Mouse (Mus musculus) CD4-positive, CD25-positive, alpha-beta regulatory T cell, adult 4 months (primary cell): ENCODE results near the gene Slc15a4. TPM values are rescaled to one million over a fixed set of nuclear protein-coding genes. Genes with fewer than 3 reads are reported as not detected.

Experiments
- ATAC-seq: one replicate; pipeline ENCODE4 v1.8.0; 2017
- polyA plus RNA-seq, 2 experiments: library from polyadenylated mRNA; unstranded; fragments of 100-300 nt; shearing (Covaris generic); gene quantifications; one replicate each; pipeline ENCODE4 v1.2.1; 2017

The Slc15a4 gene
- polyA plus RNA-seq, 2 experiments from 2014 or later: 3.3 to 3.9 TPM

DNA sequence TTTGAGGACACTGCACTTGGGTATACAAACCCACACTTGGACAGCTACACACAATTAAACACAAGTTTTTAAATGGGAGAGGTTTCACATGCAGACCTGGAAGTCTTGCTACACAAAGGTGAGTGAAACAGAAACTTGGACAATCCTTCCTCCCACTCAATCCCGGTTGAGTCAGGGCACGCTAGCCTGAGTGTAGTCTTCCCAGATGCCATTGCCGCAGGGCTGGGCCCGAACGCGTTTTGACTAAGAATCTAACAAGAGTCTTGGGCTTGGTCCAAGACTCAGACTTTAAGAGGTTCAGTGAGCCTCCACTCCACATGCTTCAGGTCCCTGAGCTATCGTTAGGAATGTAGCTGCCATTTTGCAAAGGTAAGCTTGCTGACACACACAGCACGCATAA, 12.3 kb downstream of the Slc15a4 start:
- no peak for ATAC-seq

DNA sequence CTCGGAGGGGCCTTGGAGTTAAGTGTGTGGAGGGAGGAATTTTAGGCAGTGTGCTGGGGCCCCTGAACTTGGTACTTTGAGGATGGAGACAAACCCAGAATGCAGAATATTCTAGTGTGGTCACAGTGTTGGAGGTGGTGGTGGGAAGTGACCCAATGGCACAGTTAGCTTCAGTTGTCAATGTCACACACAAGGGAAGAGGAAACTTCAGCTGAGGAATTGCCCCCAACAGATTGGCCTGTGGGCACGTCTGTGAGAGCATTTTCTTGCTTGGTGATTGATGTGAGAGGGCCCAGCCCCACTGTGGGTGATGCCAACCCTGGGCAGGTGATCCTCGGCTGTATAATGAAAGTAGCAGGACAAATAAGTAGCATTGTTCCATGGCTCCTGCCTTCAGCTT, 13.9 kb downstream of the Slc15a4 start:
- ATAC-seq: no peak

DNA sequence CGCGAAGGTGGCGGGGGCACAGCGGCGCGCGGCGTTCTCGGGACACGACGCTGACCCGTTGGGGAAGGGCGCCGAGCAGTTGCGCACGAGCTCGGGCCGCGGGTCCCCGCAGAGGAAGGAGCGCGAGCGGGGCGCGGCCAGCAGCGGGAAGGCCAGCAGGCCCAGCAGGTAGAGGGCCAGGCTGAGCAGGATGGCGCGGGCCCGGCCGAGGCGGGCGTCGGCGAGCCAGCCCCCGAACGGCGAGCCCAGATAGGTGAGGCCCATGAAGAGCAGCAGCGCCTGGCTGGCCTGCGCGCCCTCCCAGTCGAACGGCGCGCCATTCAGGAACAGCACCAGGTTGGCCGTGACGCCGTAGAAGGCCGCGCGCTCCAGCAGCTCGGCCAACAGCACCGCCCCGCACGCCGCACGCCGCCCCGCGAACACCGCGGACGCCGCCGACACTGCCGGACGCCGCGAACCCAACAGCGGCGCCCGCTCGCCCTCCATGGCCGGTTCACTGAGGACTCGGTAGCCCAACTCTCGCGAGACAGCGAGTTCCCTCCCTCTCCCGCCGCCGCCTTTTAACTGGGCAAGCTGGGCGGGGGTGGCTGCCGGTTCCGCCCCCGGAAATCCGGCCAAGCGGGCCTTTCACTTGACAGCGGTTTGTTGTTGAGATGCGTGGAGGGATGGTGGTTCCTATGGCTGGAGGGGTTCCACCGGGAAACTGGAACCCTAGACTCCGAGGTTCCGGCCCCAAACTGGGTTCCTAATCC, 15.6 kb downstream of the Slc15a4 start:
- ATAC-seq: peak; percentile 96

DNA sequence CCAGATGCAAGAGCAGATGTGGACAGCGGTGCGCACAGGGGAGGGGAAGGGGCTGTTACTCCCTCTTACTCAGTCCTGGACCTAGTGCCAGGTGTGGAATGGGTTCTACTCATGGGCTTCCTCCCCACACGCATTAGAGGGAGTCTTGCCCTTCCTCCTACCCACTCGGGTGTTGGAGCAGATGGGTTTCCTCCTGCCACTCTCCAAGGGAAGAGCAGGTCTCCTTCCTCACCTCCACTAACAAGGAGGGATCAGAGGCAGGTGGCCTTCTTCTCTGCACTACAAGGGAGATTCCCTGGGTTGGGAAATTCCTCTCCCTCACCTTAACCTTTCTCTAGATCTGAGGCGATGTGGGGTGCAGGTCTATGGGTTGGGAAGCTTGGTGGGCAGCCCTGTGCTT, 16.5 kb downstream of the Slc15a4 start:
- no peak for ATAC-seq

DNA sequence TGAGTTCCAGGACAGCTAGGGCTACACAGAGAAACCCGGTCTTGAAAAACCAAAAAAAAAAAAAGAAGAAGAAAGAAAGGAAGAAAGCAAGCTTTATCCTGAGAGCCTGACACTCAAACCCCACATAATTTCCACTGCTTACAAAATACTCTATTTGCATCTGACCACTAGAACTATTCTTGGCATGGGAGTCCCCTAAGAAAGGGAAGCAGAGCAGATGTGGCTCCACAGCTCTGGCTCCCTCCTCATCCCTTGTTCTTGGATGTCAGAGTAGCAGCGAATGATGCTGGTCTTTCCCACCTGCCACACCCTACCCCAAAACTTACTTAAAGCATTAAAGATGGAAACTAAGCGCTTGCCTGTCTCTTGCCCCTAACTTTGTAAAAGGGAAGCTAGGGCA, 17.2 kb downstream of the Slc15a4 start:
- ATAC-seq: no peak

GRCm38 (mm10) chr5:127612397-127612796, 20.3 kb downstream of the Slc15a4 start:
- no peak for ATAC-seq

- ATAC-seq: no peak
Measured at GRCm38 (mm10) chr5:127611881-127612280, 20.8 kb downstream of the Slc15a4 start.

DNA sequence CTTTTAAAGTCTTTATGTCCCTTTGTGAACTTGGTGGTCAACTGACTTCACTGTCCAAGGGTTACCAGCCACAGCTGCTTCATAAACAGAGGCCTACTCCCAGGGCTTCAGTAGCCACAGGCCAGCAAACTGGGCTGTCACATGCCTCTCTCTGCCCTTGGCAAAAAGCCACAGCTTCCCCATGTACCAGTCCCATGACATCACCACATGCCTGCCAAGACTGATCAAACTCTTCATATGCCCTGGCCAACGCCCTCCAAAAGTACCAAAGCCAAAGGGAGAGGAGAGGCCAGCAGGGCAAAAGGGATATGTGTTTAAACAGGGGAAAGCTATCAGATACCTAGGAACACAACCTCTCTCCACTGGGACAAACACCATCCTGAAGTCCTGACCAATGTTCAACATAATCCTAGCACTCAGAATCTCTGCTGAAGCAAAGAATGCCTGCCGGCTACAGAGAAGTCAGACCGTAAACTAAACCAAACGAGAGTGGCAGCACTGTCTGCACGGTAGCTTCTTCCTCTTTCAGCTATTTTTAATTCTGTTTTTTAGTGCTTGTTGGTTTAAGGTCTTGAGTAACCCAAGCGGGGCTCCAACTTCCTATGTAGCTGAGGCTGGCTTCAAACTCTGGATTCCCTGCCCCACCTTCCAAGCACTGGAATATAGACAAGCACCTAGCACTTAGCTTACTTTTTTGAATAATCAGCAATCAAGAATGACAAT, 21.7 kb downstream of the Slc15a4 start:
- no peak for ATAC-seq

- no peak for ATAC-seq
Measured at GRCm38 (mm10) chr5:127609191-127609714, 23.4 kb downstream of the Slc15a4 start.

- no peak for ATAC-seq
Measured at GRCm38 (mm10) chr5:127607507-127607906, 25.2 kb downstream of the Slc15a4 start.

DNA sequence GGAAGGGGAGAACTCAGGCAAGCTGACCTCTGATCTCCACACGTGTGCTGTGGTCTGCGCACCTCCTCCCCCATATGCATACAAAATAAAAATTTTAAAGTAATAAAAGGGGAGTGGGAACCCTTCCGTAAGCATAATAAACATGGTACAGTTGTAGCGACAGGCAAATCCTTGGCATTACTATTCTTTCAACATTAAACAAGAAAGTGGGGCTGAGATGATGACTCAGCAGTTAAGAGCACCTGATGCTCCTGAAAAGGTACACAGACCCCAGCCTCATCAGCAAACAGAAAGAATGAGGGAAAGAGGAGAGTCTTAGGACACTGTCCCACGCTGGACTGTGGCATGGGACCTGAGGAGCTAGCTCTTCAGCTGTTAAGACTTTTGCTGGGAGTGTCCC, 29.7 kb downstream of the Slc15a4 start:
- no peak for ATAC-seq

DNA sequence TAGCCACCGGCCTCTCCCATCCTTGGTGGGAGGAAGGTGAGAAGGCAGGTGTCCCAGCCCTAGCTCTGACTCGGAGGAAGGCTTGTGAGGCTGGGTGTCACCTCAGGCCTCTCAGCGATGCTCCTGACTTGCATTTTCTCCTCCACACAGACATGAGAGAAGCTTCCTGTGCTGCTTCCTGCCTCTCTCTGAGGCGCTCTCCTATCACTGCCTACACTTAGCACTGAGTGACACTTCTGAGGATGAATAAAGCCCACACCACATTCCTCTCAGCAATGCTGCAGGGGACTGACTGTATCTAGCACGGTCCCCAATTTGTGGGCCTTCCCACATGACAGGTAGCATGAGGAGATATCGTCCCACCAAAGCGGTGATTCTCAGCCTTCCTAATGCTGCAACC, 35.8 kb downstream of the Slc15a4 start:
- no peak for ATAC-seq

DNA sequence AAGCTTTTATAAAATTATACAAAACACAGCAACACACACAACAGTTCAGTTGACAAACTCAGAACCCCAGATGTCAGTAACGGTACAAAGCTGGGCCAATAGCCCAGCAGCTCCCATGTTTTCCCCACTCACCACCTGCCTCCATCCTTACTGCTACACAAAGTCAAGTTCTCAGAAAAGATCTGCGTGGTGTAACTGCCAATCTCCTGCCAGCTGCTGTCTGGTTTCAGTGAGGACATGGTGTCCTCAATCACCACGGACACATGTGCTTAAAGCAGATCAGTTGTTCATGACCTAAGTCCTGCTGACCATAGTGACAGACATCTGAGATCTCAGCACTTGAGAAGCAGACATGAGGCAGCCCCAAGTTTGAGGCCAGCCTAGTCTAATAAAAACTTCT, 37.0 kb downstream of the Slc15a4 start:
- no peak for ATAC-seq

DNA sequence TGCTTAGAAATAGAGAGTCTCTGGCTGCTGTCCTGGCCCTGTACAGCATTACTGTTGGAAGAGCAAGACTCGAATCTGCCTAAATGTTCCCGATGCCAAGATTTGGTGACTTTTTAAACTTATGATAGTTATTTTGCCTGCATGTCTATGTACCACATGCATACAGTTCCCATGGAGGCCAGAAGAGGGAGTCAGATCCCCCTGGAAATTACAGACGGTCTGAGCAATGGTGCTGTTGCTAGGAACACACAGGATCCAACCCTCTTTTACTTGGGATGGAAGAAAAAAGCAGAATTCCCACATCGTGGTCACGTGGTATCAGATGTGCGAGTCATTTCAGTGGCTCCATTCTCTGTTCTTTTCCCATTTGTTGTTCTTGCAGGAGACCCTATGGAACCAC, 39.8 kb downstream of the Slc15a4 start:
- ATAC-seq: no peak

DNA sequence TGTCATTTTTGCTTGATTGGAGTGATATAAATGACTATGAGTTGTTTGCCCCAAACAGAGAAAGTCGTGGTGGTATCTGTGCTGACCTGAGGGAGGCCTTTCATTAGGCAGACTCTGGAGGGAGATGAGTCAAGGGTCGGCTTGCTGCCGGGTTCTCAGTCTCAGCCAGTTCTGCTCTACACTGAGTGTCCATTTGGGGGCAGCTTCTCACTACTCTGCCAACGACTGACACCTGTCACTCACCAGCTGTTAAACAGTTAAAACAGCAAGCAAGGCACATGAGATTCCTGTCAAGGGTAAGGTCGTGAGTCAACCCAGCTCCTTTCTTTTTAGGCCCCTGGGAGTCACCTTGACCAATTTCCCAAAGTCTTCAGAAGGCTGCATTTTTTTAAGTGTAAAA, 40.3 kb downstream of the Slc15a4 start:
- ATAC-seq: no peak

DNA sequence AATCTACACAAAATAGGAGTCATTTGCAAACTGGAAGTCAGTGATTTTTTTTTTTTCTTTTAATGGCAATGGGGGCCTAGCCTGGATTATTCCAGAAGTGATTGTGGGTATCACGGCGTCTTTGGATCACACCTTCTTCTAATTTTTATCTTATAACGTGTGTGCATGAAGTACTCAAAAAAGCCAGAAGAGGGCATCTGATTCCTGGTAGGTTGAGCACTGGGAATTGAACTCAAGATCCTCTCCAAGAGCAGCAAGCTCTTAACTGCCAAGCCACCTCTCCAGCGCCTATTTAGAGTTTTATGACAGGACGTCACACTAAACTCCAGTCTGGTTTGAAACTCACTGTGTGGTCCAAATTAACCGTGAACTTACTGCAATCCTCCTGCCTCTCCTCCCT, 44.8 kb downstream of the Slc15a4 start:
- no peak for ATAC-seq

GRCm38 (mm10) chr5:127583658-127584057, 49.0 kb downstream of the Slc15a4 start:
- no peak for ATAC-seq

DNA sequence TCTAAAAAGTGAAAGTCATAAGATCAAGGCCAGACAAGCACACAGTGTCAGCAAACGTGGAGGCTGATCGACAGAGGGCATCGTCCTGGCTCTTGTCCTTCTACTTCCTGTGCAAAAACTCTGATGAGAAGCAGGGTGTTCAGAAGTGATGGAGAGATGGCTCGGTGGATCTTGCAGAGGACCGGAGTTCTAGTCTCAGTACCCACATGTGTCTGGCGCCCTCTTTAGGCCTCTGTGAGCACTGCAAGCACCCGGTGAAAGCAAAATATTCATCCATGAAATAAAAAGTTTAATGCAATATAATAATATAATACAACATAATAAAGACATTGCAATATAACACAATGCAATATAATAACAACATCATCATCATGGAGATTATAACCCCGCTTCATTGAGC, 55.3 kb downstream of the Slc15a4 start:
- no peak for ATAC-seq

- ATAC-seq: no peak
Measured at GRCm38 (mm10) chr5:127567165-127567741, 65.4 kb downstream of the Slc15a4 start.

DNA sequence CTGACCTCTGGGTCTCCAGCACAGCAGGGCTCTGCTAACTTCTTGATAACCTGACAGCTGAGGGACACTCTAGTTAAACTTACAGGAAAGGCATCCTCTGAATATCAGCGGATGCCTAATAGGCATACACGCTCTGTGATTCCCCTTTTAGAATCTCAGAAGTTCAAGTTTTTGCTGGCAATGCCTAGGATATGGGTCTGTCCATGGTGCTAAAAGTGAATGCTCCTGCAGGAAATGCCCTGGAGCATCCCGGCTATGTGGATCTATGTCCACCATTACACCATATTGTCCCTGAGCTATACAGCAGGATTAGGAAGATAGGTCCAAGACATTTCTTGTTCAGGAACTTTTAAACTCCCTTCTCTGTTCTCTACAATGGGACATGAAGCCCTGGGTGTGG, 71.6 kb downstream of the Slc15a4 start:
- ATAC-seq: no peak

- ATAC-seq: no peak
Measured at GRCm38 (mm10) chr5:127548136-127548535, 84.6 kb downstream of the Slc15a4 start.

DNA sequence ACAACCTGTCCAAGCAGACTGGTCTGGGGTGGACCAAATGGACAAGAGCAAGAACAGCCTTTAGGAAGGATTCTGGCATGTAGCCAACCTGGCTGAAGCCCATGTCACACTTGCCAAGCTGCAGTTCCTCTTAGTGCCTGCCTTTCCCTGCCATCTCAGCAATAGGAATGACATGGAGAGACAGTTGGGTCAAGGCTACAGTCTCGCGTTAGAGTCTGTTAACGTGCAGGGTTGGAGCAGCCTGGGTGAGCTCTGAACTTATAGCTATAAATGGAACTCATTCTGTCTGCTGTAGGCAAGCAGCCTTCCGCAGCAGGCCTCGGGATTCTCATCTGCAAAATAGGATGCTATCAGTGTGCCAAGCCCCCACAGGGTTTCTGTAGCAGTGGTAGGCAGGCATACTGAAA, 86.1 kb downstream of the Slc15a4 start:
- no peak for ATAC-seq
